Mouse (Mus musculus): ENCODE measurements around the gene Ss18l1.

DNA sequence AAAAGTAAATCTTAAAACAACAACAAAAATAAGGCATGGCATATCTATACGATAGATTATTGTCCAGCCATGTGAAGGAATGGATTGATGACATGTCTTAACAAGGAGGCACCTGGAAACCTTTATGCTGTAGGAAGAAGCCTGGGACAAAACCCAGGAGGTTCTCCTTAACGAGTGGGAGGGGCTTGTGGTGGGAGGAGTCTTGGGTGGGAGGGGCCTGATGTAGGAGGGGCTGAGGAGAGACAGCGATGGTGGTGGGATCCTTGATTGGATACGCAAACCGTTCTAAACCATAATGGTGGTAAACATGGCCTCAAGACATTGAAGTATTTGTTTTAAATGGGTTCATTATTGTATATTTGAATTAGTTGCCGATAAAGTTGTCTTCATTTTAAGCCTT, 30.9 kb upstream of the Ss18l1 start:
- TF ChIP-seq FLI1 (IDR thresholded peaks at IDR 0.05; ENCODE audit: low read length) (no peak), GATA1 (IDR thresholded peaks at IDR 0.05; ENCODE audit: borderline replicate concordance, low read length) (no peak)

All from megakaryocyte, embryonic 14.5 days (primary cell).